Mouse (Mus musculus) myocyte (in vitro differentiated cells): ENCODE data around the gene Lmtk2. TPM values are rescaled to one million over a fixed set of nuclear protein-coding genes. Genes with fewer than 3 reads are reported as not detected.

Experiments
- H3K27me3 ChIP-seq: one replicate; pipeline ENCODE4 v1.6.1; 2011; ENCODE audit not compliant: control insufficient read depth, insufficient read depth, insufficient read length
- H3K36me3 ChIP-seq: one replicate; pipeline ENCODE4 v1.6.1; 2011; ENCODE audit not compliant: control insufficient read depth, insufficient read depth
- H3K4me2 ChIP-seq: one replicate; pipeline ENCODE4 v1.6.1; 2011; ENCODE audit warnings: low read depth, control low read depth
- H3K4me3 ChIP-seq: one replicate; pipeline ENCODE4 v1.5.1; 2011; ENCODE audit warnings: mild to moderate bottlenecking, control low read depth, moderate library complexity
- H3K79me2 ChIP-seq: one replicate; pipeline ENCODE4 v1.6.1; 2011; ENCODE audit not compliant: control insufficient read depth, insufficient read depth
- H3ac ChIP-seq: one replicate; pipeline ENCODE4 v1.6.1; 2011; ENCODE audit not compliant: control insufficient read depth, insufficient read length
- CEBPB ChIP-seq: IDR thresholded peaks from 2 replicates; pipeline ENCODE4 v1.6.1; 2011; ENCODE audit warnings: mild to moderate bottlenecking, moderate library complexity; ENCODE audit not compliant: poor library complexity, insufficient read depth, severe bottlenecking
- E2F4 ChIP-seq: IDR thresholded peaks from one replicate; pipeline ENCODE4 v1.6.1; 2011; ENCODE audit warnings: mild to moderate bottlenecking, control low read depth, moderate library complexity; ENCODE audit not compliant: insufficient read depth
- MAX ChIP-seq: IDR thresholded peaks from one replicate; pipeline ENCODE4 v1.6.1; 2011; ENCODE audit warnings: low read depth, mild to moderate bottlenecking, control low read depth
- MYOD1 ChIP-seq, 3 experiments: IDR thresholded peaks; one replicate each; pipeline ENCODE4 v1.6.1; 2011; ENCODE audit warnings: control low read depth in 2 of 3, low read depth in 2 of 3, mild to moderate bottlenecking in 2 of 3, moderate library complexity in 1 of 3; ENCODE audit not compliant: insufficient read length in 2 of 3, control insufficient read depth in 1 of 3
- MYOG ChIP-seq, 3 experiments: IDR thresholded peaks; one replicate each; pipeline ENCODE4 v1.6.1; 2011; ENCODE audit warnings: control low read depth in 2 of 3, low read depth in 2 of 3, mild to moderate bottlenecking in 2 of 3; ENCODE audit not compliant: insufficient read length in 2 of 3, control insufficient read depth in 1 of 3, insufficient read depth in 1 of 3
- POLR2A ChIP-seq: IDR thresholded peaks from one replicate; pipeline ENCODE4 v1.6.1; 2011; ENCODE audit warnings: low read depth, mild to moderate bottlenecking, control low read depth, moderate library complexity; ENCODE audit not compliant: insufficient read length
- POLR2AphosphoS2 ChIP-seq: IDR thresholded peaks from one replicate; pipeline ENCODE4 v1.6.1; 2011; ENCODE audit warnings: low read depth, control low read depth; ENCODE audit not compliant: insufficient read length
- REST ChIP-seq: IDR thresholded peaks from one replicate; pipeline ENCODE4 v1.6.1; 2011; ENCODE audit warnings: mild to moderate bottlenecking, control low read depth, moderate library complexity; ENCODE audit not compliant: insufficient read depth, insufficient read length
- SRF ChIP-seq: IDR thresholded peaks from one replicate; pipeline ENCODE4 v1.6.1; 2011; ENCODE audit warnings: low read depth; ENCODE audit not compliant: control insufficient read depth, insufficient read length
- TCF12 ChIP-seq: IDR thresholded peaks from one replicate; pipeline ENCODE4 v1.6.1; 2011; ENCODE audit warnings: mild to moderate bottlenecking, control low read depth; ENCODE audit not compliant: poor library complexity, insufficient read depth, severe bottlenecking
- TCF3 ChIP-seq: IDR thresholded peaks from one replicate; pipeline ENCODE4 v1.6.1; 2011; ENCODE audit warnings: low read depth, control low read depth; ENCODE audit not compliant: insufficient read length
- USF1 ChIP-seq: IDR thresholded peaks from one replicate; pipeline ENCODE4 v1.6.1; 2011; ENCODE audit warnings: low read depth, mild to moderate bottlenecking, control low read depth, moderate library complexity
- polyA plus RNA-seq: library from polyadenylated mRNA; unstranded; fragments of >200 nt; fragmentation: generic; extraction: Trizol; gene quantifications from one replicate; pipeline ENCODE4 v1.2.1, GENCODE M21; 2012; ENCODE audit warnings: missing spikeins

The Lmtk2 gene
- polyA plus RNA-seq, 1 experiment, result 4.7 TPM

GRCm38 (mm10) chr5:144183248-144183559 lies 83.0 kb downstream of the Lmtk2 start:
- TF ChIP-seq MAX, result no peak
- TF ChIP-seq REST, result no peak
- TF ChIP-seq MYOD1 (IDR thresholded peaks at IDR 0.05; ENCODE audit: control insufficient read depth in 1 of 3, insufficient read length in 2 of 3, low read depth in 2 of 3), result no peak
- no peak for TF ChIP-seq MYOG (IDR thresholded peaks at IDR 0.05; ENCODE audit: control insufficient read depth in 1 of 3, insufficient read depth in 1 of 3, insufficient read length in 2 of 3, low read depth in 2 of 3)
- no peak for TF ChIP-seq POLR2AphosphoS2
- no peak for TF ChIP-seq TCF3
- no peak for TF ChIP-seq POLR2A
- no peak for TF ChIP-seq SRF
- TF ChIP-seq USF1, result no peak
- no peak for TF ChIP-seq TCF12
- TF ChIP-seq CEBPB, result no peak
- no peak for TF ChIP-seq E2F4
- no peak overlapping the region for H3K4me3 ChIP-seq
- H3ac ChIP-seq, result no peak overlapping the region
- no peak overlapping the region for H3K4me2 ChIP-seq
- H3K36me3 ChIP-seq, result peaks cover 4% of the 10 kb centered on the region
- H3K79me2 ChIP-seq, result no peaks in the 10 kb centered on the region
- H3K27me3 ChIP-seq, result no peaks in the 10 kb centered on the region

- no peak for TF ChIP-seq MAX
- TF ChIP-seq MYOG (IDR thresholded peaks at IDR 0.05; ENCODE audit: control insufficient read depth in 1 of 3, insufficient read depth in 1 of 3, insufficient read length in 2 of 3, low read depth in 2 of 3), result peak; percentile 30 to 96 (median 91)
- TF ChIP-seq USF1, result no peak
- TF ChIP-seq POLR2A, result no peak
- peak in 2 of 3 experiments; percentile 89 to 94 for TF ChIP-seq MYOD1 (IDR thresholded peaks at IDR 0.05; ENCODE audit: control insufficient read depth in 1 of 3, insufficient read length in 2 of 3, low read depth in 2 of 3)
- TF ChIP-seq CEBPB, result no peak
- peak; percentile 68 for TF ChIP-seq TCF3
- TF ChIP-seq TCF12, result peak; percentile 56
- Histone ChIP-seq H3K4me2 (no peak overlapping the region), H3K27me3 (no peaks in the 10 kb centered on the region), H3ac (no peak overlapping the region), H3K79me2 (no peaks in the 10 kb centered on the region), H3K4me3 (no peak overlapping the region), H3K36me3 (peaks cover 4% of the 10 kb centered on the region)
Observed at GRCm38 (mm10) chr5:144183647-144184335, 83.6 kb downstream of the Lmtk2 start.

GRCm38 (mm10) chr5:144184350-144185045 lies 84.3 kb downstream of the Lmtk2 start:
- Histone ChIP-seq H3ac (no peak overlapping the region), H3K36me3 (peaks cover 4% of the 10 kb centered on the region), H3K79me2 (no peaks in the 10 kb centered on the region), H3K4me3 (no peak overlapping the region), H3K4me2 (no peak overlapping the region), H3K27me3 (no peaks in the 10 kb centered on the region)
- no peak for TF ChIP-seq TCF3

GRCm38 (mm10) chr5:144188422-144188821 lies 88.2 kb downstream of the Lmtk2 start:
- Histone ChIP-seq H3ac (no peak overlapping the region), H3K4me2 (no peak overlapping the region), H3K79me2 (no peaks in the 10 kb centered on the region), H3K4me3 (no peak overlapping the region), H3K36me3 (peaks cover 4% of the 10 kb centered on the region), H3K27me3 (no peaks in the 10 kb centered on the region)
- TF ChIP-seq CEBPB (no peak), TCF12 (no peak), POLR2AphosphoS2 (no peak), USF1 (no peak), E2F4 (no peak), MYOD1 (IDR thresholded peaks at IDR 0.05; ENCODE audit: control insufficient read depth in 1 of 3, insufficient read length in 2 of 3, low read depth in 2 of 3) (no peak), SRF (no peak), MAX (no peak), REST (no peak), TCF3 (no peak), MYOG (IDR thresholded peaks at IDR 0.05; ENCODE audit: control insufficient read depth in 1 of 3, insufficient read depth in 1 of 3, insufficient read length in 2 of 3, low read depth in 2 of 3) (no peak), POLR2A (no peak)

DNA sequence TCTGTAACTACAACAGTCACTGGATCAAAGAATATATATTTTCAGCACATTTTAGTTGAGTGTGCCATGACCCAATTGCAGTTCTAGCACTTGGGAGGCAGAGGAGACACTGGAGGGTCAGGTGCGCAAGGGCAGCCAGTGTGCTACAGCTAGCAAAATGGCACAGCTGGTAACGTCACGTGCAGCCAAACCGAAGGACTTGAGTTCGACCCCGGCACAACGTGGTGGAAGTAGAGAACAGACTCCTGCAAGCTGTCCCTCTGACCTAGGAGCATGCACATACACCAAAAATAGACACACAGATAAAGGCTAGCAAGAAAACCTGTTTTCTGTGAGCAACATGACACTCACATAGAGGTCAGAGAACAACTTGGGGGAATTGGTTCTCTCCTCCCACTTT lies 89.1 kb downstream of the Lmtk2 start:
- no peak for TF ChIP-seq TCF3
- TF ChIP-seq SRF, result no peak
- no peak for TF ChIP-seq MAX
- TF ChIP-seq CEBPB, result no peak
- TF ChIP-seq POLR2AphosphoS2, result no peak
- TF ChIP-seq MYOD1 (IDR thresholded peaks at IDR 0.05; ENCODE audit: control insufficient read depth in 1 of 3, insufficient read length in 2 of 3, low read depth in 2 of 3), result no peak
- no peak for TF ChIP-seq E2F4
- no peak for TF ChIP-seq TCF12
- no peak for TF ChIP-seq REST
- no peak for TF ChIP-seq USF1
- TF ChIP-seq POLR2A, result no peak
- no peak for TF ChIP-seq MYOG (IDR thresholded peaks at IDR 0.05; ENCODE audit: control insufficient read depth in 1 of 3, insufficient read depth in 1 of 3, insufficient read length in 2 of 3, low read depth in 2 of 3)

More for the DNA sequence above, 89.1 kb downstream of the Lmtk2 start:
- Histone ChIP-seq H3K27me3 (no peaks in the 10 kb centered on the region), H3K4me3 (no peak overlapping the region), H3K4me2 (no peak overlapping the region), H3ac (no peak overlapping the region), H3K36me3 (peaks cover 4% of the 10 kb centered on the region), H3K79me2 (no peaks in the 10 kb centered on the region)
